ENCODE assay signal across 20 mouse cellular contexts in genomic region chr11:51513019-51513418, GRCm38 (mm10).
DNase-seq lines count a peak whose midpoint lies in the region; ATAC-seq and TF ChIP-seq lines count a peak whose summit lies in the region.
"Had no signal": no experiment of that assay in that cellular context is flagged by ENCODE, and none has a peak within 500 bp of the region (broad histone marks: within the 10 kb centered on the region; RNA-seq: fewer than 3 reads in every experiment).

No protein-coding gene starts in this region.

- no peak overlapping the region for H3K9ac ChIP-seq in CH12.LX (ENCODE audit: insufficient read depth, low read depth)
- H3K9ac ChIP-seq in forebrain, embryonic 13.5 days = no peak overlapping the region
- H3K9ac ChIP-seq in forebrain, embryonic 14.5 days (ENCODE audit: low read length) = no peak overlapping the region
- H3K9ac ChIP-seq: embryonic facial prominence, embryonic 12.5 days; forebrain, embryonic 15.5 days; forebrain, postnatal 0 days had no signal

- WGBS in forebrain, embryonic 13.5 days = 86% methylated on average over 6 of the region's 6 CpGs
- WGBS in forebrain, embryonic 14.5 days = 91% methylated on average over 6 of the region's 6 CpGs

- in situ Hi-C loops in CH12.LX (cut with MboI; ENCODE audit: low pct_ligation_motif_present, low pct_unique_long_range_greater_than_20kb, low sequenced_read_pairs) = no loop called here

- no peak overlapping the region for H3K4me3 ChIP-seq in CH12.LX (replicated peaks in 1 of 3; ENCODE audit: low read depth in 2 of 3, low read length in 2 of 3, poor library complexity in 1 of 3)
- no peak overlapping the region for H3K4me3 ChIP-seq in forebrain, embryonic 13.5 days
- H3K4me3 ChIP-seq in forebrain, embryonic 14.5 days (ENCODE audit: low read depth, low read length) = no peak overlapping the region
- H3K4me3 ChIP-seq: embryonic facial prominence, embryonic 10.5 days; embryonic facial prominence, embryonic 12.5 days; forebrain, embryonic 15.5 days had no signal

- peaks cover 2% of the 10 kb centered on the region for H3K9me3 ChIP-seq in CH12.LX (replicated peaks; ENCODE audit: low read length)
- no peaks in the 10 kb centered on the region for H3K9me3 ChIP-seq in forebrain, embryonic 13.5 days (replicated peaks)
- no peaks in the 10 kb centered on the region for H3K9me3 ChIP-seq in forebrain, embryonic 14.5 days (replicated peaks; ENCODE audit: control insufficient read depth, low read length)
- H3K9me3 ChIP-seq: embryonic facial prominence, embryonic 12.5 days; forebrain, embryonic 15.5 days had no signal

- H3K36me3 ChIP-seq in CH12.LX (replicated peaks in 1 of 2; ENCODE audit: control insufficient read depth in 1 of 2, insufficient read depth in 1 of 2, low read length in 1 of 2) = no peaks in the 10 kb centered on the region
- H3K36me3 ChIP-seq in forebrain, embryonic 13.5 days (ENCODE audit: poor library complexity, severe bottlenecking) = no peaks in the 10 kb centered on the region
- no peaks in the 10 kb centered on the region for H3K36me3 ChIP-seq in forebrain, embryonic 14.5 days (ENCODE audit: control insufficient read depth, insufficient read depth, low read length)
- H3K36me3 ChIP-seq: embryonic facial prominence, embryonic 12.5 days; forebrain, embryonic 15.5 days had no signal

- H3K27me3 ChIP-seq in CH12.LX (replicated peaks) = peaks cover 53% of the 10 kb centered on the region
- no peaks in the 10 kb centered on the region for H3K27me3 ChIP-seq in forebrain, embryonic 13.5 days
- H3K27me3 ChIP-seq in forebrain, embryonic 14.5 days (replicated peaks; ENCODE audit: control insufficient read depth, insufficient read depth, low read length) = no peaks in the 10 kb centered on the region
- H3K27me3 ChIP-seq: embryonic facial prominence, embryonic 12.5 days; forebrain, embryonic 15.5 days had no signal

- no peak for TF ChIP-seq POLR2A in CH12.LX (IDR thresholded peaks at IDR 0.05; ENCODE audit: low read depth, low read length)

- no peak for TF ChIP-seq RAD21 in CH12.LX (IDR thresholded peaks at IDR 0.05; ENCODE audit: low read depth, low read length)

- H3K4me1 ChIP-seq in CH12.LX (ENCODE audit: control insufficient read depth in 1 of 2, insufficient read depth in 2 of 2) = peaks cover 0 to 10% of the 10 kb centered on the region in 2 experiments; a peak in 2 of 4 replicates
- no peaks in the 10 kb centered on the region for H3K4me1 ChIP-seq in forebrain, embryonic 13.5 days
- H3K4me1 ChIP-seq in forebrain, embryonic 14.5 days (ENCODE audit: control insufficient read depth, insufficient read depth, low read length) = no peaks in the 10 kb centered on the region
- H3K4me1 ChIP-seq: forebrain, embryonic 15.5 days had no signal

- dilution Hi-C loops in CH12.LX (cut with MboI; ENCODE audit: extremely low pct_ligation_motif_present, extremely low pct_unique_long_range_greater_than_20kb, low sequenced_read_pairs) = no loop called here

- peak; percentile 84 for ATAC-seq in megakaryocyte, adult 5-6 weeks (ENCODE audit: poor library complexity, severe bottlenecking)
- peak; percentile 34; the same call in 1 of the 2 replicates for ATAC-seq in neutrophil, adult 5-6 weeks (ENCODE audit: extremely low read depth, insufficient number of reproducible peaks, low FRiP score, poor library complexity, severe bottlenecking)
- no peak for ATAC-seq in forebrain, embryonic 13.5 days
- no peak for ATAC-seq in forebrain, embryonic 14.5 days
- ATAC-seq: CD4-positive, CD25-positive, alpha-beta regulatory T cell, adult 4 months; forebrain, embryonic 15.5 days; forebrain, postnatal 0 days had no signal

- no peak for TF ChIP-seq EP300 in CH12.LX (IDR thresholded peaks at IDR 0.05; ENCODE audit: low read length)

- no peak overlapping the region for H3K27ac ChIP-seq in CH12.LX (ENCODE audit: insufficient read depth, low read depth)
- no peak overlapping the region for H3K27ac ChIP-seq in forebrain, embryonic 13.5 days
- H3K27ac ChIP-seq in forebrain, embryonic 14.5 days (ENCODE audit: low read depth, low read length) = no peak overlapping the region
- H3K27ac ChIP-seq: embryonic facial prominence, embryonic 10.5 days; embryonic facial prominence, embryonic 12.5 days; forebrain, embryonic 15.5 days had no signal

- H3K79me2 ChIP-seq in CH12.LX (replicated peaks; ENCODE audit: control insufficient read depth, extremely low read depth, insufficient read depth, poor library complexity, severe bottlenecking) = no peaks in the 10 kb centered on the region

- TF ChIP-seq CTCF in CH12.LX (conservative IDR thresholded peaks at IDR 0.05 in 1 of 2, IDR thresholded peaks at IDR 0.05 in 1 of 2; ENCODE audit: low read depth in 2 of 2, low read length in 2 of 2) = no peak

- peak; percentile 48 for DNase-seq in CH12.LX (ENCODE audit: extremely low read depth)
- no peak for DNase-seq in yolk sac, embryonic 10.5 days (ENCODE audit: low spot score)
- no peak for DNase-seq in forebrain, embryonic 14.5 days (ENCODE audit: low spot score)
- DNase-seq: adrenal gland, adult 8-10 months; adrenal gland, postnatal 14 days; adrenal gland, postnatal 36 days; B cell, adult 2 months; cerebellum, adult 11-12 months; cerebellum, adult 2 months; cerebellum, adult 9-10 months; cerebellum, postnatal 10 days; cerebellum, postnatal 25 days; forebrain, postnatal 0 days had no signal

- no peak overlapping the region; the same call in 1 of the 2 replicates for H3K4me2 ChIP-seq in CH12.LX (ENCODE audit: insufficient read depth, low read depth, poor library complexity, severe bottlenecking)
- no peak overlapping the region for H3K4me2 ChIP-seq in forebrain, embryonic 13.5 days
- H3K4me2 ChIP-seq in forebrain, embryonic 14.5 days (ENCODE audit: low read length) = no peak overlapping the region
- H3K4me2 ChIP-seq: embryonic facial prominence, embryonic 12.5 days; forebrain, embryonic 15.5 days had no signal

TF ChIP-seq in CH12.LX, 34 proteins besides CTCF, POLR2A, EP300 and RAD21:
- TF ChIP-seq ZKSCAN1 (IDR thresholded peaks at IDR 0.05; ENCODE audit: borderline replicate concordance, low read depth, low read length) (no peak), HCFC1 (IDR thresholded peaks at IDR 0.05; ENCODE audit: low read depth, low read length) (no peak), PAX5 (IDR thresholded peaks at IDR 0.05; ENCODE audit: low read length) (no peak), GABPA (IDR thresholded peaks at IDR 0.05; ENCODE audit: insufficient replicate concordance, low read depth, low read length) (no peak), SIN3A (IDR thresholded peaks at IDR 0.05; ENCODE audit: low read length) (no peak), E2F4 (IDR thresholded peaks at IDR 0.05; ENCODE audit: insufficient replicate concordance, low read depth, low read length) (no peak), NELFE (IDR thresholded peaks at IDR 0.05; ENCODE audit: low read depth, low read length) (no peak), UBTF (IDR thresholded peaks at IDR 0.05; ENCODE audit: low read depth, low read length) (no peak)

Comparison
In these comparisons a context has a peak if more than half of its experiments do, and no peak if none do; other contexts are left out.
1. ATAC-seq: peak in megakaryocyte, adult 5-6 weeks (single experiment) and neutrophil, adult 5-6 weeks (single experiment); none in forebrain, embryonic 13.5 days (single experiment) and forebrain, embryonic 14.5 days (single experiment).